Mouse (Mus musculus) C2C12 (cell line): Measurements from ENCODE around the gene Arhgap24. TPM values are rescaled to one million over a fixed set of nuclear protein-coding genes. Genes with fewer than 3 reads are reported as not detected.

ENCODE experiments used
- H3K27me3 ChIP-seq: one replicate; pipeline ENCODE4 v1.6.1; 2011; ENCODE audit not compliant: control insufficient read depth, insufficient read depth, insufficient read length
- H3K36me3 ChIP-seq: one replicate; pipeline ENCODE4 v1.6.1; 2011; ENCODE audit not compliant: control insufficient read depth, insufficient read depth
- H3K4me3 ChIP-seq: one replicate; pipeline ENCODE4 v1.5.1; 2011; ENCODE audit warnings: mild to moderate bottlenecking, control low read depth; ENCODE audit not compliant: poor library complexity, insufficient read depth, severe bottlenecking
- H3K79me2 ChIP-seq: one replicate; pipeline ENCODE4 v1.6.1; 2011; ENCODE audit not compliant: control insufficient read depth, insufficient read depth
- H3K79me3 ChIP-seq: one replicate; pipeline ENCODE4 v1.6.1; 2011; ENCODE audit warnings: low read depth, control low read depth
- H3ac ChIP-seq: one replicate; pipeline ENCODE3; 2011; ENCODE audit warnings: low read depth; ENCODE audit not compliant: control insufficient read depth, insufficient read length
- CEBPB ChIP-seq: IDR thresholded peaks from one replicate; pipeline ENCODE4 v1.6.1; 2011; ENCODE audit warnings: low read depth, mild to moderate bottlenecking, control low read depth, moderate library complexity
- CTCF ChIP-seq: IDR thresholded peaks from one replicate; pipeline ENCODE4 v1.5.1; 2011; ENCODE audit not compliant: control insufficient read depth, insufficient read depth, insufficient read length
- FOSL1 ChIP-seq: IDR thresholded peaks from one replicate; pipeline ENCODE4 v1.8.0; 2011; ENCODE audit warnings: mild to moderate bottlenecking, low read length; ENCODE audit not compliant: poor library complexity, insufficient read depth, severe bottlenecking
- MAX ChIP-seq: IDR thresholded peaks from one replicate; pipeline ENCODE4 v1.6.1; 2011; ENCODE audit warnings: mild to moderate bottlenecking, control low read depth
- MYOD1 ChIP-seq: IDR thresholded peaks from one replicate; pipeline ENCODE4 v1.6.1; 2011; ENCODE audit warnings: low read depth; ENCODE audit not compliant: control insufficient read depth, insufficient read length
- MYOG ChIP-seq: IDR thresholded peaks from one replicate; pipeline ENCODE4 v1.6.1; 2011; ENCODE audit not compliant: control insufficient read depth, insufficient read length; ENCODE audit errors: extremely low read depth
- USF1 ChIP-seq: IDR thresholded peaks from one replicate; pipeline ENCODE4 v1.6.1; 2011; ENCODE audit warnings: low read depth, mild to moderate bottlenecking, control low read depth, moderate library complexity
- polyA plus RNA-seq: library from polyadenylated mRNA; unstranded; fragments of >200 nt; fragmentation: generic; extraction: Trizol; gene quantifications from one replicate; pipeline ENCODE4 v1.2.1, GENCODE M21; 2012; ENCODE audit warnings: missing spikeins

The Arhgap24 gene
- polyA plus RNA-seq, 1 experiment = 2.9 TPM

DNA sequence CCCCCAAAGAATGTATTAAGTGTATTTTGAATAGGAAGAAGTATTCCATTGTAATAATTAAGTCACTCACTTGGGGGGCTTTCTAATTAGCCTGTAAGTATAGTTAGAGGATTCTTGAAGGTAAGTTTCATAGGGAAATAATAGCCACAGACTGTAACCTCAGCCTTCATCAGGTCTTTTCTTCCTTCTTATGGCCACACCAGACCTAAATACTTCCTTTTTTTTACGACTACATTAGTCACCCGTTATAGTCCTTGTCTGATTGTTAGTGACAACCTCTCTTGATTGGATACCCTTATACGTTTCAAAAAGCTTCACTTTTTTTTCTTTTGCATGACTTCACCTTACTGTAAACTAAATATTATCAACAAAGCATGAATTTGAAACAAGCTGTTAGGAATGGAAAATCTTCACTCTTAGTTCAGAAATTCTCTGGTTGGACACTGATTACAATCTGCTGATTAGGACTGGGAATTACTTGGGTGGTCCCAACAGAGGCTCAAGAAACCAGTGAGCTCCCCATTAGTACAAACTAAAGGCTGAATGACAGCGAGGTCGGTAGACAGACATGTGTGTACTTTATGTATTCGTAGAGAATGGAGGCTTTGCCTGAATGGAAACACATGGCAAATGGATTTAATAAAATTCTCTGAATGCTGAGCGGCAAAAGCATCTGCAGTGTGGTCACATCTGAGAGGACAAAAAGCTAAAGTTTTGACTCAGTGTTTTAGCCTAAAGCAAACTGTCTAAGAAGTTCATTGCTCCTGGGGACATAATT lies 158.8 kb downstream of the Arhgap24 start:
- H3K79me3 ChIP-seq = no peaks in the 10 kb centered on the region
- TF ChIP-seq MYOD1 (no peak), MAX (no peak), CEBPB (no peak), FOSL1 (no peak), CTCF (no peak), USF1 (no peak), MYOG (no peak)
- no peaks in the 10 kb centered on the region for H3K27me3 ChIP-seq
- H3K36me3 ChIP-seq = no peaks in the 10 kb centered on the region
- H3K4me3 ChIP-seq = no peak overlapping the region
- H3ac ChIP-seq = no peak overlapping the region
- no peaks in the 10 kb centered on the region for H3K79me2 ChIP-seq

DNA sequence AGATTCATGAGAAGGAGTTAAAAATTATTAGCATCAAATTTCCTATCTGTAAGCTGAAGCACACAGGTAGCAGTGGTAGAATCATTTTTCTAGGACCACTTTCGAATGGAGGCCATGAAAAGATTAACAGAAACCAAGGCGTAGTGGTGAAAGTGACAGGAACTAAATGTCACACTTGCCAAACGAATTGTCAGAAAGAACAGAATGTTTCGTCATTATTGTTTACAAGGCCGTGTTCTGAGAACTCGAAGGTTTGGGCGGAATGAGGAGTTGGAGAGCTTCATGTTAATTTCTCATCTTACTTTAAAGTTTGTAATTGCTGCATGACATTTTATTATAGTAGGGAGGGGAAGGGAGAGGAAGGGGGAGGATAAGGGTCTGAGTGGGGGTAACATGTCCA lies 162.2 kb downstream of the Arhgap24 start:
- H3K79me2 ChIP-seq = no peaks in the 10 kb centered on the region
- no peak overlapping the region for H3K4me3 ChIP-seq
- TF ChIP-seq FOSL1 = no peak
- TF ChIP-seq CEBPB = no peak
- TF ChIP-seq MYOG = no peak
- no peak for TF ChIP-seq CTCF
- no peak for TF ChIP-seq MAX
- TF ChIP-seq USF1 = no peak
- no peak for TF ChIP-seq MYOD1
- H3ac ChIP-seq = no peak overlapping the region
- H3K27me3 ChIP-seq = no peaks in the 10 kb centered on the region
- H3K36me3 ChIP-seq = no peaks in the 10 kb centered on the region
- H3K79me3 ChIP-seq = no peaks in the 10 kb centered on the region

DNA sequence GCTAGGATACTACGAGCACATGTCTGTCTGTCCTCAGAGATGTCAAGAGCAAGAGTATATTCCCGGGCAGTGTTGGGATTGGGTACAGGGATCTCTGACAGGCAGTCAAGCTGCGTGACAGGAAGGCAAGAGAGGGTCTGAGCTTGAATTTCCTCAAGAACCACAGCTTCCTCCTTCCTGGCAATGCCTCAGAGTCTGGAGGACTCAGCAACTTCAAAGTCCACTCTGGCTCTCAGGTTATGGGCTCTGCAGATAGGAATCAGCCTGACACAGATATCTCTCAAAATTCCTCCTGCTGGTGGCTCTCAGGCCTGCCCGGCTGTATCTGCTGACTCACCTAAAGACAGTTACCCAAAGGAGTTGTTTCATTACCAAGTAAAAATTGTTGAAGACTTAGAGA lies 162.6 kb downstream of the Arhgap24 start:
- TF ChIP-seq FOSL1 (no peak), CTCF (no peak), CEBPB (no peak), MAX (no peak), MYOG (no peak), USF1 (no peak), MYOD1 (no peak)
- no peaks in the 10 kb centered on the region for H3K27me3 ChIP-seq
- H3K79me3 ChIP-seq = no peaks in the 10 kb centered on the region
- H3ac ChIP-seq = no peak overlapping the region
- no peak overlapping the region for H3K4me3 ChIP-seq
- H3K36me3 ChIP-seq = no peaks in the 10 kb centered on the region
- no peaks in the 10 kb centered on the region for H3K79me2 ChIP-seq

DNA sequence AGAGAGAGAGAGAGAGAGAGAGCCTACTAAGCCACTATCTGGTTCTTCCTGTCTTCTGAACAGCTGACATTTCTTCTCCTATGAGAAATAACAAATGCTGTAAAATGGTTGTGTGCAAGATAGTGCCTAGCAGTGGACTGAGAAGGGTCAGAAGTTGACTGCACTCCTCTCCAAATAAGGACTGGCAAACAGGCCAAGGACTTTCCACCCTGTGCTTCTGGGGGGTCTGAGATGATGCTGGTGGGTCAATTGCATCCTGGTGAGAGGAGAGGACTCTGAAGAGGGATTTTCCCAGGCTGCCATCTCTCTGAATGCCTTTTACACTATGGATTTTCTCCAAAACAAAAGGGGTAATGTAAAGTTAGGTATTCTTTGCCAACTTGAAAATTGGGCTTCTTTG lies 177.9 kb downstream of the Arhgap24 start:
- no peaks in the 10 kb centered on the region for H3K36me3 ChIP-seq
- H3K4me3 ChIP-seq = no peak overlapping the region
- no peaks in the 10 kb centered on the region for H3K79me3 ChIP-seq
- H3K27me3 ChIP-seq = no peaks in the 10 kb centered on the region
- H3K79me2 ChIP-seq = no peaks in the 10 kb centered on the region
- TF ChIP-seq CEBPB = no peak
- no peak for TF ChIP-seq USF1
- TF ChIP-seq CTCF = no peak
- no peak for TF ChIP-seq MYOG
- no peak for TF ChIP-seq MAX
- no peak for TF ChIP-seq MYOD1
- TF ChIP-seq FOSL1 = no peak
- H3ac ChIP-seq = no peak overlapping the region

DNA sequence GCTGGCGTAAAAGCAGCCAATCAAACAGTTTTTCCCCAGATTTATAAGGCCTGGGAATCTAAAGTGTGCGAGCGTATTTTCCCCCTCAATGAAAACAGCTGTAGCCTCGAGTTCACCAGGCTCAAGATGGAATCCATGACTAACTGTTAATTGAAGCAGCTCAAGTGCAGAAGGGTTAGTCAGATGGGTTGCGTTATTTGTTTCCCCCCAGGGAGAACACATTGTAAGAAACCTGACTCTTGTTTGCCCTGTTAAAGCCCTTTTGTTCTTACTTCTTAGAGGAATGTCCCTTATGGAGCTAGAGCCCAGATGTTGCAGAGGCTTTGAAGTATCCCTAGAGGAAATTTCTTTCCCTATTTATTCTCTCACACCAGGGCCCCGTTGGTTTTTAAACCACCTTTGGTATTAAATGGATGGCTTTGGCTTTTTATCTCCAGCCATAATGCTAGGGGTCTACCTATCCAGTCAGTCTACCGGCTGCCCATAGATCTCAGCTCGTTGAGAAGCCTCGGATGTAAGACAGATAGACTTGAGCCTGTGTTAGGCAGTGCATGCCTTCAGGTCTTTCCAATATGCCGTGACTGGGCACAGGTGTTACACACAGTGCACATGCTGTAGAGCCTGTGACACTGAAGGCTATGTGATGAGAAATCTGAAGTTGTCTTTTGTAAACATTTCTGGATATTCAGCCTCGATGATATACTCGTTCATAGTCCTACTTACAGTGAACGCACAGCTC lies 184.0 kb downstream of the Arhgap24 start:
- Histone ChIP-seq H3K4me3 (no peak overlapping the region), H3K79me3 (no peaks in the 10 kb centered on the region), H3K27me3 (no peaks in the 10 kb centered on the region), H3ac (no peak overlapping the region), H3K36me3 (no peaks in the 10 kb centered on the region), H3K79me2 (no peaks in the 10 kb centered on the region)
- TF ChIP-seq CTCF (no peak), MYOD1 (no peak), MYOG (no peak), USF1 (no peak), MAX (no peak), FOSL1 (no peak), CEBPB (no peak)
